Mouse (Mus musculus) stomach, postnatal 0 days (tissue): ENCODE measurements around the gene Adamtsl4.

Experiments
- CTCF ChIP-seq: IDR thresholded peaks from 2 replicates; pipeline ENCODE4 v1.5.1; 2016; ENCODE audit warnings: antibody characterized with exemption, low read depth, mild to moderate bottlenecking, moderate library complexity
- EP300 ChIP-seq: optimal IDR thresholded peaks from 2 replicates; pipeline ENCODE3; 2016; ENCODE audit warnings: antibody characterized with exemption

- TF ChIP-seq CTCF (no peak), EP300 (no peak)
These were observed 30.0 kb downstream of the Adamtsl4 start for GRCm38 (mm10) chr3:95657711-95658110.
